Mouse (Mus musculus) heart, postnatal 0 days (tissue): ENCODE data around the gene Wwox.

Experiments
- CTCF ChIP-seq: IDR thresholded peaks from 2 replicates; pipeline ENCODE4 v1.5.1; 2016; ENCODE audit warnings: antibody characterized with exemption, control low read depth, low read depth
- EP300 ChIP-seq: IDR thresholded peaks from 2 replicates; pipeline ENCODE4 v1.6.1; 2016; ENCODE audit warnings: antibody characterized with exemption, low read depth

GRCm38 (mm10) chr8:115154096-115154495 lies 714.6 kb downstream of the Wwox start:
- TF ChIP-seq CTCF: no peak
- TF ChIP-seq EP300: no peak
